Mouse (Mus musculus) kidney, embryonic 16.5 days (tissue): Measurements from ENCODE around the gene Slmap. TPM values are rescaled to one million over a fixed set of nuclear protein-coding genes. Genes with fewer than 3 reads are reported as not detected.
"Not testable (repeated sequence)": the region's sequence is repeated elsewhere in the genome, so short reads cannot be mapped to it uniquely, and the experiment has no call there.

Source experiments
- ATAC-seq: fragments of 200-750 bp; cut with Nextera tagmentation; 2 replicates; pipeline ENCODE4 v1.8.0; 2017; ENCODE audit warnings: moderate TSS enrichment; ENCODE audit not compliant: low FRiP score, low TSS enrichment
- H3K27ac ChIP-seq: fragments of 300-500 bp; sonication (generic); 2 replicates; pipeline ENCODE4 v1.5.1; 2014; ENCODE audit warnings: low read length
- H3K27me3 ChIP-seq: fragments of 300-500 bp; sonication (generic); 2 replicates; pipeline ENCODE4 v1.6.1; 2014; ENCODE audit warnings: low read length, control low read depth, mixed read lengths; ENCODE audit not compliant: insufficient read depth
- H3K36me3 ChIP-seq: fragments of 300-500 bp; sonication (generic); 2 replicates; pipeline ENCODE4 v1.6.1; 2014; ENCODE audit warnings: low read length, control low read depth, mixed read lengths; ENCODE audit not compliant: insufficient read depth
- H3K4me1 ChIP-seq: fragments of 300-500 bp; sonication (generic); 2 replicates; pipeline ENCODE4 v1.6.1; 2014; ENCODE audit warnings: low read length, control low read depth, mixed read lengths; ENCODE audit not compliant: insufficient read depth
- H3K4me2 ChIP-seq: fragments of 300-500 bp; sonication (generic); replicated peaks from 2 replicates; pipeline ENCODE4 v1.6.1; 2014; ENCODE audit warnings: low read depth, low read length
- H3K4me3 ChIP-seq: fragments of 300-500 bp; sonication (generic); 2 replicates; pipeline ENCODE4 v1.5.1; 2014; ENCODE audit warnings: mild to moderate bottlenecking, low read length
- H3K9ac ChIP-seq: fragments of 300-500 bp; sonication (generic); replicated peaks from 2 replicates; pipeline ENCODE4 v1.6.1; 2014; ENCODE audit warnings: low read length
- H3K9me3 ChIP-seq: fragments of 300-500 bp; sonication (generic); 2 replicates; pipeline ENCODE4 v1.6.1; 2016; ENCODE audit warnings: low read length, control low read depth
- WGBS: fragments of 180-500 bp; shearing (Covaris S2); extraction: QIAGEN DNeasy Blood & Tissue Kit; methylation state at CpG from one replicate; pipeline ENCODE4 v1.1.7; 2014; 5-methylcytosine and 5-hydroxymethylcytosine counted together
- polyA plus RNA-seq: library from polyadenylated mRNA; unstranded; fragments of >200 nt; fragmentation: Nextera tagmentation; extraction: Ambion mirVana; gene quantifications from 2 replicates; pipeline ENCODE4 v1.2.1, GENCODE M21; 2015

The Slmap gene
- polyA plus RNA-seq, 1 experiment from 2014 or later: 18.4 TPM

- H3K4me1 ChIP-seq, H3K9me3 ChIP-seq, H3K4me3 ChIP-seq, ATAC-seq, H3K9ac ChIP-seq, H3K27me3 ChIP-seq, H3K36me3 ChIP-seq, H3K4me2 ChIP-seq, H3K27ac ChIP-seq: not testable (repeated sequence)
- 96% methylated on average over 2 of the region's 2 CpGs for WGBS
Measured at GRCm38 (mm10) chr14:26385659-26386058, 149.1 kb downstream of the Slmap start.

GRCm38 (mm10) chr14:26379071-26379470 is 155.7 kb downstream of the Slmap start:
- 57% methylated on average over 3 of the region's 3 CpGs for WGBS
- H3K4me3 ChIP-seq: no peak overlapping the region
- H3K4me2 ChIP-seq: no peak overlapping the region
- H3K27ac ChIP-seq: no peak overlapping the region
- no peaks in the 10 kb centered on the region for H3K4me1 ChIP-seq
- no peak for ATAC-seq
- no peaks in the 10 kb centered on the region for H3K9me3 ChIP-seq
- no peaks in the 10 kb centered on the region for H3K27me3 ChIP-seq
- H3K9ac ChIP-seq: no peak overlapping the region
- no peaks in the 10 kb centered on the region for H3K36me3 ChIP-seq

- 7% methylated on average over 2 of the region's 2 CpGs for WGBS
- H3K9me3 ChIP-seq: no peaks in the 10 kb centered on the region
- ATAC-seq: no peak
- H3K9ac ChIP-seq: no peak overlapping the region
- H3K4me2 ChIP-seq: no peak overlapping the region
- H3K4me3 ChIP-seq: no peak overlapping the region
- H3K36me3 ChIP-seq: no peaks in the 10 kb centered on the region
- H3K4me1 ChIP-seq: no peaks in the 10 kb centered on the region
- no peak overlapping the region for H3K27ac ChIP-seq
- H3K27me3 ChIP-seq: no peaks in the 10 kb centered on the region
Measured at GRCm38 (mm10) chr14:26376652-26377051, 158.1 kb downstream of the Slmap start.

Other genes starting within 250 kb of the Slmap start
- 29.9 and 30.9 TPM in 2 replicates for gene Dennd6a, start 38.9 kb upstream of the Slmap start, polyA plus RNA-seq
- 589 and 630 TPM in 2 replicates for gene Arf4, start 103.1 kb upstream of the Slmap start, polyA plus RNA-seq
- 10.4 and 10.6 TPM in 2 replicates for gene Pde12, start 135.0 kb upstream of the Slmap start, polyA plus RNA-seq
- gene Dnah12, start 158.3 kb upstream of the Slmap start, polyA plus RNA-seq: 0.14 and 0.21 TPM in 2 replicates